Mouse (Mus musculus) liver, embryonic 12.5 days (tissue): ENCODE measurements around the gene Inpp4a. TPM values are rescaled to one million over a fixed set of nuclear protein-coding genes. Genes with fewer than 3 reads are reported as not detected.

Source experiments
- ATAC-seq: fragments of 200-750 bp; cut with Nextera tagmentation; 2 replicates; pipeline ENCODE4 v1.8.0; 2017; ENCODE audit warnings: moderate number of reproducible peaks, mild to moderate bottlenecking, moderate library complexity
- H3K27ac ChIP-seq: fragments of 300-500 bp; sonication (generic); 2 replicates; pipeline ENCODE4 v1.5.1; 2016; ENCODE audit warnings: mild to moderate bottlenecking
- H3K27me3 ChIP-seq: fragments of 300-500 bp; sonication (generic); replicated peaks from 2 replicates; pipeline ENCODE4 v1.6.1; 2016; ENCODE audit warnings: mild to moderate bottlenecking, moderate library complexity
- H3K36me3 ChIP-seq: fragments of 300-500 bp; sonication (generic); 2 replicates; pipeline ENCODE4 v1.6.1; 2016; ENCODE audit warnings: mild to moderate bottlenecking, moderate library complexity
- H3K4me1 ChIP-seq: fragments of 300-500 bp; sonication (generic); 2 replicates; pipeline ENCODE4 v1.6.1; 2016
- H3K4me2 ChIP-seq: fragments of 300-500 bp; sonication (generic); 2 replicates; pipeline ENCODE4 v1.6.1; 2016; ENCODE audit warnings: mild to moderate bottlenecking, moderate library complexity
- H3K4me3 ChIP-seq: fragments of 300-500 bp; sonication (generic); 2 replicates; pipeline ENCODE4 v1.5.1; 2016; ENCODE audit warnings: mild to moderate bottlenecking, moderate library complexity
- H3K9ac ChIP-seq: fragments of 300-500 bp; sonication (generic); 2 replicates; pipeline ENCODE4 v1.6.1; 2016; ENCODE audit warnings: mild to moderate bottlenecking, moderate library complexity
- H3K9me3 ChIP-seq: fragments of 300-500 bp; sonication (generic); replicated peaks from 2 replicates; pipeline ENCODE4 v1.6.1; 2016; ENCODE audit warnings: mild to moderate bottlenecking, moderate library complexity
- WGBS: fragments of 180-500 bp; shearing (Covaris S2); methylation state at CpG from one replicate; pipeline ENCODE4 v1.1.7; 2016; ENCODE audit not compliant: insufficient replicate concordance; 5-methylcytosine and 5-hydroxymethylcytosine counted together
- polyA plus RNA-seq: library from polyadenylated mRNA; unstranded; fragments of >200 nt; fragmentation: Nextera tagmentation; extraction: Ambion mirVana; gene quantifications from 2 replicates; pipeline ENCODE4 v1.2.1, GENCODE M21; 2016

Inpp4a gene
- polyA plus RNA-seq, 1 experiment from 2014 or later, result 4.0 TPM

- H3K4me1 ChIP-seq, result peaks cover 28% of the 10 kb centered on the region
- H3K9ac ChIP-seq, result no peak overlapping the region
- H3K27ac ChIP-seq, result no peak overlapping the region
- H3K4me3 ChIP-seq, result no peak overlapping the region
- no peaks in the 10 kb centered on the region for H3K27me3 ChIP-seq
- no peaks in the 10 kb centered on the region for H3K9me3 ChIP-seq
- no peak overlapping the region for H3K4me2 ChIP-seq
- WGBS, result 32% methylated on average over 3 of the region's 3 CpGs
- no peaks in the 10 kb centered on the region for H3K36me3 ChIP-seq
- ATAC-seq, result peak; percentile 56
Measured at GRCm38 (mm10) chr1:37343265-37343664, 43.6 kb downstream of the Inpp4a start.

- no peak overlapping the region for H3K9ac ChIP-seq
- no peaks in the 10 kb centered on the region for H3K36me3 ChIP-seq
- no peak for ATAC-seq
- peaks cover 28% of the 10 kb centered on the region for H3K4me1 ChIP-seq
- no peak overlapping the region for H3K4me2 ChIP-seq
- no peak overlapping the region for H3K27ac ChIP-seq
- WGBS, result 48% methylated on average over 6 of the region's 6 CpGs
- no peak overlapping the region for H3K4me3 ChIP-seq
- no peaks in the 10 kb centered on the region for H3K27me3 ChIP-seq
- no peaks in the 10 kb centered on the region for H3K9me3 ChIP-seq
Measured at GRCm38 (mm10) chr1:37344223-37344916, 44.7 kb downstream of the Inpp4a start.

GRCm38 (mm10) chr1:37347361-37348080, 47.9 kb downstream of the Inpp4a start:
- no peaks in the 10 kb centered on the region for H3K9me3 ChIP-seq
- no peak overlapping the region for H3K4me3 ChIP-seq
- H3K27ac ChIP-seq, result no peak overlapping the region
- peaks cover 32% of the 10 kb centered on the region for H3K4me1 ChIP-seq
- no peaks in the 10 kb centered on the region for H3K36me3 ChIP-seq
- H3K9ac ChIP-seq, result no peak overlapping the region
- ATAC-seq, result no peak
- no peaks in the 10 kb centered on the region for H3K27me3 ChIP-seq
- WGBS, result 65% methylated on average over 9 of the region's 9 CpGs
- no peak overlapping the region for H3K4me2 ChIP-seq

GRCm38 (mm10) chr1:37350886-37351651, 51.4 kb downstream of the Inpp4a start:
- no peak overlapping the region for H3K9ac ChIP-seq
- H3K36me3 ChIP-seq, result no peaks in the 10 kb centered on the region
- H3K27me3 ChIP-seq, result no peaks in the 10 kb centered on the region
- 48% methylated on average over 7 of the region's 7 CpGs for WGBS
- no peaks in the 10 kb centered on the region for H3K9me3 ChIP-seq
- 0 out of 2 replicates have a peak, but pooled peaks have one; percentile 42 for ATAC-seq
- no peak overlapping the region for H3K4me3 ChIP-seq
- no peak overlapping the region for H3K4me2 ChIP-seq
- peaks cover 6% of the 10 kb centered on the region; the same call in 1 of the 2 replicates for H3K4me1 ChIP-seq
- no peak overlapping the region for H3K27ac ChIP-seq

- Histone ChIP-seq H3K27me3 (no peaks in the 10 kb centered on the region), H3K4me2 (no peak overlapping the region), H3K4me1 (peaks cover 6% of the 10 kb centered on the region; the same call in 1 of the 2 replicates), H3K27ac (no peak overlapping the region), H3K4me3 (no peak overlapping the region), H3K36me3 (no peaks in the 10 kb centered on the region), H3K9me3 (no peaks in the 10 kb centered on the region), H3K9ac (no peak overlapping the region)
- 68% methylated on average over 2 of the region's 2 CpGs for WGBS
- ATAC-seq, result no peak
Measured at GRCm38 (mm10) chr1:37351961-37352360, 52.3 kb downstream of the Inpp4a start.

GRCm38 (mm10) chr1:37353456-37353855, 53.8 kb downstream of the Inpp4a start:
- Histone ChIP-seq H3K27ac (no peak overlapping the region), H3K4me2 (no peak overlapping the region), H3K4me3 (no peak overlapping the region), H3K36me3 (no peaks in the 10 kb centered on the region), H3K27me3 (no peaks in the 10 kb centered on the region), H3K9ac (no peak overlapping the region), H3K4me1 (peaks cover 6% of the 10 kb centered on the region; the same call in 1 of the 2 replicates), H3K9me3 (no peaks in the 10 kb centered on the region)
- ATAC-seq, result no peak
- 67% methylated on average over 4 of the region's 4 CpGs for WGBS

- 64% methylated on average over 3 of the region's 3 CpGs for WGBS
- Histone ChIP-seq H3K36me3 (no peaks in the 10 kb centered on the region), H3K9ac (no peak overlapping the region), H3K9me3 (no peaks in the 10 kb centered on the region), H3K4me3 (no peak overlapping the region), H3K27ac (no peak overlapping the region), H3K27me3 (no peaks in the 10 kb centered on the region), H3K4me2 (no peak overlapping the region), H3K4me1 (peaks cover 6% of the 10 kb centered on the region; the same call in 1 of the 2 replicates)
- ATAC-seq, result no peak
Measured at GRCm38 (mm10) chr1:37355492-37355891, 55.8 kb downstream of the Inpp4a start.

- Histone ChIP-seq H3K9ac (no peak overlapping the region), H3K27me3 (no peaks in the 10 kb centered on the region), H3K27ac (no peak overlapping the region), H3K36me3 (no peaks in the 10 kb centered on the region), H3K4me1 (no peaks in the 10 kb centered on the region), H3K4me2 (no peak overlapping the region), H3K9me3 (no peaks in the 10 kb centered on the region), H3K4me3 (no peak overlapping the region)
- no peak for ATAC-seq
- WGBS, result 77% methylated on average over 3 of the region's 3 CpGs
Measured at GRCm38 (mm10) chr1:37356305-37356704, 56.6 kb downstream of the Inpp4a start.

- H3K4me2 ChIP-seq, result no peak overlapping the region
- H3K36me3 ChIP-seq, result no peaks in the 10 kb centered on the region
- no peaks in the 10 kb centered on the region for H3K27me3 ChIP-seq
- no peaks in the 10 kb centered on the region for H3K9me3 ChIP-seq
- WGBS, result 59% methylated on average over 6 of the region's 6 CpGs
- no peak overlapping the region for H3K9ac ChIP-seq
- no peak for ATAC-seq
- H3K27ac ChIP-seq, result no peak overlapping the region
- no peak overlapping the region for H3K4me3 ChIP-seq
- H3K4me1 ChIP-seq, result no peaks in the 10 kb centered on the region
Measured at GRCm38 (mm10) chr1:37357173-37357572, 57.5 kb downstream of the Inpp4a start.

- Histone ChIP-seq H3K27me3 (no peaks in the 10 kb centered on the region), H3K9me3 (no peaks in the 10 kb centered on the region), H3K9ac (no peak overlapping the region), H3K4me2 (no peak overlapping the region), H3K4me1 (no peaks in the 10 kb centered on the region), H3K4me3 (no peak overlapping the region), H3K36me3 (no peaks in the 10 kb centered on the region), H3K27ac (no peak overlapping the region)
- ATAC-seq, result no peak
- 75% methylated on average over 8 of the region's 8 CpGs for WGBS
Measured at GRCm38 (mm10) chr1:37358621-37359020, 59.0 kb downstream of the Inpp4a start.

- H3K4me2 ChIP-seq, result no peak overlapping the region
- no peak for ATAC-seq
- no peaks in the 10 kb centered on the region for H3K27me3 ChIP-seq
- H3K36me3 ChIP-seq, result no peaks in the 10 kb centered on the region
- H3K9ac ChIP-seq, result no peak overlapping the region
- H3K4me3 ChIP-seq, result no peak overlapping the region
- no peaks in the 10 kb centered on the region for H3K4me1 ChIP-seq
- 81% methylated on average over 6 of the region's 6 CpGs for WGBS
- H3K27ac ChIP-seq, result no peak overlapping the region
- no peaks in the 10 kb centered on the region for H3K9me3 ChIP-seq
Measured at GRCm38 (mm10) chr1:37359395-37360092, 59.9 kb downstream of the Inpp4a start.
